Mouse (Mus musculus) midbrain, embryonic 14.5 days (tissue): ENCODE results near the gene Hspa4. TPM values are rescaled to one million over a fixed set of nuclear protein-coding genes. Genes with fewer than 3 reads are reported as not detected.
"Not testable (repeated sequence)": the region's sequence is repeated elsewhere in the genome, so short reads cannot be mapped to it uniquely, and the experiment has no call there.

ENCODE experiments used
- ATAC-seq: fragments of 200-750 bp; cut with Nextera tagmentation; 2 replicates; pipeline ENCODE4 v1.8.0; 2017; ENCODE audit warnings: moderate number of reproducible peaks, moderate library complexity; ENCODE audit not compliant: low FRiP score, low TSS enrichment
- DNase-seq: peaks from one replicate; pipeline ENCODE4 v3.0.0-alpha.2; 2015
- H3K27ac ChIP-seq: fragments of 300-500 bp; sonication (generic); replicated peaks from 2 replicates; pipeline ENCODE4 v1.5.1; 2014; ENCODE audit warnings: mild to moderate bottlenecking, low read depth, low read length, moderate library complexity
- H3K27me3 ChIP-seq: fragments of 300-500 bp; sonication (generic); 2 replicates; pipeline ENCODE4 v1.6.1; 2014; ENCODE audit warnings: low read length, control low read depth, mixed read lengths; ENCODE audit not compliant: control insufficient read depth, insufficient read depth
- H3K36me3 ChIP-seq: fragments of 300-500 bp; sonication (generic); 2 replicates; pipeline ENCODE4 v1.6.1; 2014; ENCODE audit warnings: low read length, control low read depth; ENCODE audit not compliant: control insufficient read depth, insufficient read depth
- H3K4me1 ChIP-seq: fragments of 300-500 bp; sonication (generic); 2 replicates; pipeline ENCODE4 v1.6.1; 2014; ENCODE audit warnings: mild to moderate bottlenecking, antibody characterized with exemption, low read length, control low read depth; ENCODE audit not compliant: control insufficient read depth, insufficient read depth
- H3K4me2 ChIP-seq: fragments of 300-500 bp; sonication (generic); 2 replicates; pipeline ENCODE4 v1.6.1; 2014; ENCODE audit warnings: mild to moderate bottlenecking, low read length, moderate library complexity
- H3K4me3 ChIP-seq: fragments of 300-500 bp; sonication (generic); replicated peaks from 2 replicates; pipeline ENCODE4 v1.5.1; 2014; ENCODE audit warnings: low read depth, low read length
- H3K9ac ChIP-seq: fragments of 300-500 bp; sonication (generic); replicated peaks from 2 replicates; pipeline ENCODE4 v1.6.1; 2014; ENCODE audit warnings: mild to moderate bottlenecking, low read length, moderate library complexity
- H3K9me3 ChIP-seq: fragments of 300-500 bp; sonication (generic); 2 replicates; pipeline ENCODE4 v1.6.1; 2016; ENCODE audit warnings: low read length, control low read depth, mixed read lengths; ENCODE audit not compliant: control insufficient read depth
- WGBS: fragments of 180-500 bp; shearing (Covaris S2); extraction: QIAGEN DNeasy Blood & Tissue Kit; methylation state at CpG from one replicate; pipeline ENCODE4 v1.1.7; 2014; 5-methylcytosine and 5-hydroxymethylcytosine counted together
- polyA plus RNA-seq: library from polyadenylated mRNA; unstranded; fragments of >200 nt; fragmentation: Nextera tagmentation; extraction: Ambion mirVana; gene quantifications from 2 replicates; pipeline ENCODE4 v1.2.1, GENCODE M21; 2014

The Hspa4 gene
- polyA plus RNA-seq, 1 experiment from 2014 or later: 57.4 TPM

DNA sequence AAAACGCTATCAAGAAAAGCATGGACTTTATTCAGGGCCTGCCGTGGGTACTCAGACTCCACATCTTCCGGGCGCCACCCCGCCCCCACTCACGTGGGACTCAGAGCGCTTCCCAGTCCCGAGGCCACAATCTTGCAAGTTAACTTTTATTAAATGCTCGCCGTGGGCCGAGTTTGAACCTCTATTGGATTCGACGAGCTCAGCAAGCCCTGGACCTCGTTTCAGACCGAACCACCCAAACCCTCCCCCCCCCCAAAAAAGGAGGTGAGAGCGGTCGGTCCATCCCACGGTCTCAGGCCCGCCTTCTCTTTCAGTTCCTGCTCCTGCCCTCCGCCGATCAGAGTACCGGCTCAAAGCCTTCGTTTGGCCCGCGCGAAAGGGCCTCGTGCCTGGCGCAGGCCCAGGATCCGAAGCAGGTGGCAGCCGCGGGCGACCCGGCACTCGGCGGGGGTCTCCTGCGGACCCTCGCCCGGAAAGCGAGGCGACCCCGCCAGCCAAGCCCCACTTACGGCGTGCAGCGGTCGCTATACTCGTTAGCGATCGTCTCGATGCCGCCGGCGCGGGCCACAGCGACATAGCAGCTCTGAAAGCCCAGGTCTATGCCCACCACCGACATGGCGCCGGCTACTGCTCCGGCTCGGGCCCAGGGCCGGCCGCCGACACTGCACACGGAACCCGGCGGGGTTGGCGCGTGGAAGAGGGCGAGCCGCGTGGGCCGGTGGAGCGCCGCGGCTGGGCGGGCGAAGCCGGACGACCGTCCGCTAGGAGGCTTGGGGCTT is 517 bp downstream of the Hspa4 start:
- WGBS: under 1% methylated on average over 80 of the region's 80 CpGs

DNA sequence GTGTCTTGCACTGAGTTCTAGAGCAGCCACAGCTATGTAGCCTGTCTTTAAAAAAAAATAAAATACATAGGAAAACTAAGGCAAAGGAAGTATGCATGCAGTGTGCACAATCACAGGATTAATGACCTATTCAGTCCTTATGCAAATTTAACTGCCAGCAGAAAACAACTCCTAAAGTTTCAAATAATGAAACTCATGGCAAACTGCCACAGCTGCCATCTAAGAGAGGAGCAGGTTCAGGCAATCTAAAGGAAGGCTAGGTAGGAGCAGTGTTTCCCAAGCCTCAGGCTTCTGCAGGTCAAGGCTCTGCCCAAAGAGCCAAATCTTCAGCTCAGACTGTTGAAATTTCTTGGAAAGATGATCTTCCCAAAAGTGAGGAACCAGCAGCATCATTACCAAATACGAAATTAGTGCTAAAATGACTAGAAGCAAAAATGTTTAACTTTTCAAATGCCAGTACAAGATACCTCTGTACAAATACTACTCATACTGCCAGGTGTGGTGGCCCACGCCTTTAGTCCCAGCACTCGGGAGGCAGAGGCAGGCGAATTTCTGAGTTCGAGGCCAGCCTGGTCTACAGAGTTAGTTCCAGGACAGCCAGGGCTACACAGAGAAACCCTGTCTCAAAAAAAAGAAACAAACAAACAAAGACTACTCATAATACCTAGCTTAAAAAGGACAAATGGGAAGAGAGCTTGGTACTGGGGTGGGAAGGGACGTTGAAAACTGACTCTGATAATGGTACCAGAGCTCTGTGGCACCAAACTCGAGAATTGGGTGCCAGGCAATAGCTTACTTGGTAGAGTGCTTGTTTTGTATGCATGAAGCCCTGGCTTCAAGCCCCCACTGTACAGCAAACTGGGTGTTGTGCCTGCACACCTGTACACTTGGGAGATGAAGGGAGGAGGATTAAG is 2.1 kb downstream of the Hspa4 start:
- no peak for DNase-seq
- peak overlapping the region; percentile 84 for H3K4me2 ChIP-seq
- H3K9me3 ChIP-seq: no peaks in the 10 kb centered on the region
- no peaks in the 10 kb centered on the region for H3K27me3 ChIP-seq
- H3K4me3 ChIP-seq: no peak overlapping the region
- H3K4me1 ChIP-seq: peaks cover 29% of the 10 kb centered on the region
- no peak overlapping the region for H3K9ac ChIP-seq
- WGBS: 93% methylated on average over 7 of the region's 7 CpGs
- 0 out of 2 replicates have a peak, but pooled peaks cover 3% of the 10 kb centered on the region for H3K36me3 ChIP-seq
- H3K27ac ChIP-seq: no peak overlapping the region
- no peak for ATAC-seq

More for the DNA sequence above, 517 bp downstream of the Hspa4 start:
- DNase-seq: peak; percentile 63
- peak overlapping the region; percentile 94 for H3K27ac ChIP-seq
- peak overlapping the region; percentile 95 for H3K4me3 ChIP-seq
- ATAC-seq: peak; percentile 80
- H3K4me1 ChIP-seq: peaks cover 29% of the 10 kb centered on the region
- H3K36me3 ChIP-seq: 0 out of 2 replicates have a peak, but pooled peaks cover 3% of the 10 kb centered on the region
- H3K9me3 ChIP-seq: no peaks in the 10 kb centered on the region
- H3K27me3 ChIP-seq: no peaks in the 10 kb centered on the region
- H3K9ac ChIP-seq: peak overlapping the region; percentile 96
- peak overlapping the region; percentile 84 for H3K4me2 ChIP-seq

DNA sequence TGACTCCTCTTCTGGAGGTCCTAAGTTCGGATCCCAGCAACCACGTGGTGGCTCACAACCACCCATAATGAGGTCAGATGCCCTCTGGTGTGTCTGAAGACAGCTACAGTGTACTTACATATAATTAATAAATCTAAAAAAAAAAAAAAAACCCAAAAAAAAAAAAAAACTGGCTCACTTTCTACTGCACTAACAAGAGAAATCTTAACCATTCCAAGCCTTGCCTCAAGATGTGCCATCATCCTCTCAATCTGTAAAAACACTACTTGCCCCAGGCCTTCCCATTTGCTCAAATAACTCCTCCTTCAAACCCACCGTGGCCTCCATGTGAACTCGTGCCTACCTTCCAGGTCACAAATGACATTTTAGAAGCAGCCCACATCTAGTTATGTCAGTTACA is 3.4 kb downstream of the Hspa4 start:
- no peak overlapping the region for H3K4me2 ChIP-seq
- no peak overlapping the region for H3K4me3 ChIP-seq
- no peak for ATAC-seq
- WGBS: 80% methylated on average over 4 of the region's 4 CpGs
- no peak overlapping the region for H3K27ac ChIP-seq
- no peak overlapping the region for H3K9ac ChIP-seq
- no peaks in the 10 kb centered on the region for H3K27me3 ChIP-seq
- no peak for DNase-seq
- H3K36me3 ChIP-seq: peaks cover 4% of the 10 kb centered on the region
- H3K9me3 ChIP-seq: no peaks in the 10 kb centered on the region
- H3K4me1 ChIP-seq: peaks cover 29% of the 10 kb centered on the region

DNA sequence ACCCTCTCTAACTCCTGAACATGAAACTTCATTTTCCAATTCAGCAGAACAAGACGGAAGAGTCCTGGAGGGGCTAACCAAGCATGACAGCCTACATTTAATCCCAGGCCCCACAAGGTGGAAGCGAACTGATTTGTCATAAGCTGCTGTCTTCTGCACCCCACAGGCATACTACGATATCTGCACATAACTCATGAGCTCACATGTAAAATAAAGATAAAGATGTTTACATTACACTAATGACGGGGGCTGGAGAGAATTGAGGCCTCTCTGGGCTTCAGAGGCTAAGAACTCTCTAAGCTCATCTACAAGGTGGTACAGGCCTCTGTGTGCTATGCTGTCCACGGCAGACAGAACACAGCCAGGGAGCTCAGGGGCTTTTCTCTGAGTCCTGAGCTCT is 5.8 kb downstream of the Hspa4 start:
- Histone ChIP-seq H3K27me3 (no peaks in the 10 kb centered on the region), H3K36me3 (peaks cover 25% of the 10 kb centered on the region), H3K4me2 (no peak overlapping the region), H3K9ac (no peak overlapping the region), H3K9me3 (no peaks in the 10 kb centered on the region), H3K4me1 (peaks cover 20% of the 10 kb centered on the region), H3K4me3 (no peak overlapping the region), H3K27ac (no peak overlapping the region)
- no peak for ATAC-seq
- WGBS: 83% methylated on average over 5 of the region's 5 CpGs
- DNase-seq: no peak

DNA sequence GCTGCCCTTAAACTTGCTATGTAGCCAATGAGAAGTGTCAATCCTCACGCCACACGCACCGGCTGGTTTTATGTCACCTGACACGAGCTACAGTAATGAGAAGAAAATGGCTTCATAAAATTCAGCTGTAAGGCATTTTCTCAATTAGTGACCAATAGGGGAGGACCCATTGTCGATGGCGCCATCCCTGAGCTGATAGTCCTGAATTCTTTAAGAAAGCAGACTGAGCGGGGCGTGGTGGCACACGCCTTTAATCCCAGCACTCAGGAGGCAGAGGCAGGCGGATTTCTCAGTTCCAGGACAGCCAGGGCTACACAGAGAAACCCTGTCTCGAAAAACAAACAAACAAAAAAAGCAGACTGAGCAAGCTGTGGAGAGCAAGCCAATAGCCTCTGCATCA is 9.4 kb downstream of the Hspa4 start:
- WGBS: 92% methylated on average over 11 of the region's 11 CpGs
- Histone ChIP-seq H3K4me2 (no peak overlapping the region), H3K9me3 (no peaks in the 10 kb centered on the region), H3K27me3 (no peaks in the 10 kb centered on the region), H3K27ac (no peak overlapping the region), H3K4me3 (no peak overlapping the region), H3K9ac (no peak overlapping the region), H3K4me1 (no peaks in the 10 kb centered on the region), H3K36me3 (peaks cover 58% of the 10 kb centered on the region)
- ATAC-seq (no peak), DNase-seq (no peak)

DNA sequence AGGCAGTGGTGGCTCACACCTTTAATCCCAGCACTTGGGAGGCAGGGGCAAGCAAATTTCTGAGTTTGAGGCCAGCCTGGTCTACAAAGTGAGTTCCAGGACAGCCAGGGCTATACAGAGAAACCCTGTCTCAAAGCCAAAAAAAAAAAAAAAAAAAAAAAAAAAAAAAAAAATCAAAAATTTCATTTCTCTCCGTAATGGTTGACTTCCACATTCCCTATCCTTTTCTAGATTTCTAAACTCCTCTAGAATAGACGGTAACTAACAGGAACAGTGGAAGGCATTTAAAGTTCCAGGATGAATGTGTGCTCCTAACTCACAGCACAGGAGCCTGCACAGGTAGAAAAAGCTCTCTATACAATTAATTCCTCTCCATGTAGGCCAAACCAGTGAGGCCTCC is 10.1 kb downstream of the Hspa4 start:
- not testable (repeated sequence) for DNase-seq, H3K4me1 ChIP-seq, H3K27ac ChIP-seq, H3K9me3 ChIP-seq, H3K4me3 ChIP-seq, H3K9ac ChIP-seq, H3K27me3 ChIP-seq, H3K4me2 ChIP-seq, ATAC-seq
- H3K36me3 ChIP-seq: peaks cover 64% of the 10 kb centered on the region
- WGBS: 91% methylated on average over 2 of the region's 2 CpGs

DNA sequence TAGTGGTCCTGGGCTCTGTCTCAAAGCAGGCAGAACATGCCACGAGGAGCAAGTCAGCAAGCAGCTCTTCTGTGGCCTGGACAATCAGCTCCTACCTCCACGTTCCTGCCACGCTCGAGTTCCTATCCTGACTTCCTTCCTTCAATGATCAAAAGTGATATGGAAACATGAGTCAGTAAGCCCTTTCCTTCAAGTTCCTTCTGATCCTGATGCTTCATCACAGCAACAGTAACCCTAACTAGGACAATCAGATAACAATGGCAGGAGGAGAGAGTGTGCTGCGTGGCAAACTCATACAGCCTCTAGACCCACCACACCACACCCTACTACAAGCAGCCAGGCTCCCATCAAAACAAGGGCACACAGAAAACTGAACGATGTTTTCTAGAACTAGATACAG is 14.4 kb downstream of the Hspa4 start:
- DNase-seq: no peak
- 93% methylated on average over 6 of the region's 6 CpGs for WGBS
- Histone ChIP-seq H3K9ac (no peak overlapping the region), H3K4me1 (no peaks in the 10 kb centered on the region), H3K27me3 (no peaks in the 10 kb centered on the region), H3K9me3 (no peaks in the 10 kb centered on the region), H3K36me3 (peaks cover 94% of the 10 kb centered on the region), H3K4me2 (no peak overlapping the region), H3K4me3 (no peak overlapping the region), H3K27ac (no peak overlapping the region)
- ATAC-seq: no peak

DNA sequence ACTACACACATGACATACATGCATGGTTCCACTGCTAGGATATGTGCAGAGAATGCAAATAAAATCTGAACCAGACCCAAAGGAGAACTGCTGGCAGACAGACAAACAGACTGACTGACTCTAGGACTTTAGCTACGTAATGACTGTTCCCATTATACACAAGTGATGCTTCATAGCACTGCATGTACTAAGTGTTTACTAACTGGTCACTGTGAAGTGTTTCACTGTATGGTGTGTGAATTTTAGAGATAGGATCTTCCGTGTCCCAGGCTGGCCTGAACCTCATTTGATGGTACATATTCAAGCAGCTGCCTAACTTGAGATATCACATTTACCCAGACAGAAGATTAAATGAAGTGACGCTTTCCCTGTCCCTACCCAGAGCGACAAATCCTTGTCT is 21.8 kb downstream of the Hspa4 start:
- no peak overlapping the region for H3K4me2 ChIP-seq

More for the DNA sequence above, 21.8 kb downstream of the Hspa4 start:
- no peak overlapping the region for H3K4me3 ChIP-seq
- H3K36me3 ChIP-seq: peaks cover 70% of the 10 kb centered on the region
- H3K27ac ChIP-seq: no peak overlapping the region
- H3K9me3 ChIP-seq: no peaks in the 10 kb centered on the region
- DNase-seq: no peak
- no peak overlapping the region for H3K9ac ChIP-seq
- no peaks in the 10 kb centered on the region for H3K4me1 ChIP-seq
- no peak for ATAC-seq
- no peaks in the 10 kb centered on the region for H3K27me3 ChIP-seq
- WGBS: 94% methylated on average over 4 of the region's 4 CpGs
